Mouse (Mus musculus): ENCODE results near the gene Myoc.

DNA sequence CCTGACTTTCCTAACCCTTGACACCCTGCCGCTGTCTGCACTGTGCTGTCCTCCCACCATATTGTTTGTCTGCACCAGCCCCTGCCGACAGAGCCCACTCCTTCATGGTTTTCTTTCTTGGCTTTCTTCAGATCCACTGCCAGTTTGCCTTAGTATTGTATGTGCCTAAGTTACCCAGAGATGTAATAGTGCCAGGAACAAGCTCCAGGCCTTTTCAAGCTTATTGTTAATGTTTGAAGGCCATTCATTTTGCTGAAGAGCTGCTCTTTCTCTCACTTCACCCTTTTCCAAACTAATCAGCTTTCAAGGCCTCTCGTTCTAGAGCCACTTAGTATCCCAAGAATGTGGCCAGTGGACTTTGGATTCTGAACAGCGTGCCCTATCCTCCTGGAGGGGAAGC is 27.8 kb upstream of the Myoc start:
- no peak for TF ChIP-seq CTCF (IDR thresholded peaks at IDR 0.05)
- no peak for TF ChIP-seq POLR2A (IDR thresholded peaks at IDR 0.05; ENCODE audit: insufficient read depth, low read depth, low read length)
- TF ChIP-seq EP300 (IDR thresholded peaks at IDR 0.05; ENCODE audit: insufficient read depth, low read depth, low read length) = no peak
